Mouse (Mus musculus) cerebellum, postnatal 10 days (tissue): ENCODE measurements around the gene Alkbh1.

Source experiments
- DNase-seq, 2 experiments: peaks; one replicate each; pipeline ENCODE4 v3.0.0; 2021; ENCODE audit warnings: mixed read lengths in 2 of 2

Gene Alkbh1

GRCm38 (mm10) chr12:87380586-87381379, 63.0 kb downstream of the Alkbh1 start:
- no peak for DNase-seq

GRCm38 (mm10) chr12:87379496-87379895, 64.3 kb downstream of the Alkbh1 start:
- no peak for DNase-seq
